Mouse (Mus musculus) spleen, adult 18-20 months (tissue): ENCODE results near the gene Man2c1.

Source experiments
- DNase-seq, 2 experiments: peaks; one replicate each; pipeline ENCODE4 v3.0.0; 2022; ENCODE audit warnings: mixed read lengths in 2 of 2

Gene Man2c1

GRCm38 (mm10) chr9:57130577-57131433 lies at the start of gene Man2c1:
TSS of gene Man2c1 (plus strand) at chr9:57130690.
- DNase-seq: peak; percentile 89 to 95

GRCm38 (mm10) chr9:57082236-57082635 lies 48.3 kb upstream of the Man2c1 start:
- no peak for DNase-seq

- DNase-seq: no peak
These were observed 13.2 kb upstream of the Man2c1 start for GRCm38 (mm10) chr9:57117261-57117755.

GRCm38 (mm10) chr9:57129641-57130040 lies 849 bp upstream of the Man2c1 start:
- no peak for DNase-seq

- no peak for DNase-seq
These were observed 6.8 kb downstream of the Man2c1 start for GRCm38 (mm10) chr9:57137246-57137645.

- DNase-seq: no peak
These were observed 7.3 kb downstream of the Man2c1 start for GRCm38 (mm10) chr9:57137777-57138176.

- no peak for DNase-seq
These were observed 8.0 kb downstream of the Man2c1 start for GRCm38 (mm10) chr9:57138507-57138906.

GRCm38 (mm10) chr9:57139110-57139509 lies 8.6 kb downstream of the Man2c1 start:
- no peak for DNase-seq

- no peak for DNase-seq
These were observed 9.1 kb downstream of the Man2c1 start for GRCm38 (mm10) chr9:57139571-57139970.

GRCm38 (mm10) chr9:57141417-57142353 lies 11.2 kb downstream of the Man2c1 start:
- DNase-seq: no peak

- DNase-seq: no peak
These were observed 12.7 kb downstream of the Man2c1 start for GRCm38 (mm10) chr9:57143212-57143611.

GRCm38 (mm10) chr9:57144830-57145229 lies 14.3 kb downstream of the Man2c1 start:
- DNase-seq: no peak

- DNase-seq: no peak
These were observed 16.1 kb downstream of the Man2c1 start for GRCm38 (mm10) chr9:57146451-57147066.

- no peak for DNase-seq
These were observed 17.0 kb downstream of the Man2c1 start for GRCm38 (mm10) chr9:57147205-57148143.

GRCm38 (mm10) chr9:57148144-57148878 lies 17.8 kb downstream of the Man2c1 start, which contains the start of gene Neil1:
TSS of gene Neil1 (minus strand) at chr9:57148305.
- DNase-seq: peak; percentile 70 to 72

GRCm38 (mm10) chr9:57149021-57149420 lies 18.5 kb downstream of the Man2c1 start:
- no peak for DNase-seq

GRCm38 (mm10) chr9:57150192-57150591 lies 19.7 kb downstream of the Man2c1 start:
- DNase-seq: no peak

GRCm38 (mm10) chr9:57152331-57152730 lies 21.8 kb downstream of the Man2c1 start:
- no peak for DNase-seq

GRCm38 (mm10) chr9:57156383-57156782 lies 25.9 kb downstream of the Man2c1 start:
- no peak for DNase-seq

GRCm38 (mm10) chr9:57156823-57157222 lies 26.3 kb downstream of the Man2c1 start:
- no peak for DNase-seq

- DNase-seq: no peak
These were observed 27.0 kb downstream of the Man2c1 start for GRCm38 (mm10) chr9:57157499-57157898.
